Mouse (Mus musculus): Measurements from ENCODE around the gene Phf12. TPM values are rescaled to one million over a fixed set of nuclear protein-coding genes. Genes with fewer than 3 reads are reported as not detected.
A peak's percentile ranks its signal among the peaks of the same experiment; 100 is the strongest.
"Not testable (repeated sequence)": the region's sequence is repeated elsewhere in the genome, so short reads cannot be mapped to it uniquely, and the experiment has no call there.

Gene Phf12
- total RNA-seq, 1 experiment from 2014 or later: 52.2 TPM

GRCm38 (mm10) chr11:78031947-78032808 is 49.6 kb downstream of the Phf12 start, which contains the start of gene Dhrs13:
Gene Dhrs13 (plus strand): TSS chr11:78032280.
- peak; percentile 96 for DNase-seq

GRCm38 (mm10) chr11:78032809-78033195 is 50.2 kb downstream of the Phf12 start:
- DNase-seq: no peak

- DNase-seq: peak; percentile 55
Measured at GRCm38 (mm10) chr11:78033931-78034617, 51.5 kb downstream of the Phf12 start.

- DNase-seq: no peak
Measured at GRCm38 (mm10) chr11:78036791-78037190, 54.2 kb downstream of the Phf12 start.

GRCm38 (mm10) chr11:78037831-78038752 is 55.5 kb downstream of the Phf12 start, which contains the start of gene Flot2:
Gene Flot2 (plus strand): TSS chr11:78037931.
- peak; percentile 83 for DNase-seq

- DNase-seq: no peak
Measured at GRCm38 (mm10) chr11:78040878-78041277, 58.3 kb downstream of the Phf12 start.

GRCm38 (mm10) chr11:78042290-78042870 is 59.8 kb downstream of the Phf12 start:
- DNase-seq: not testable (repeated sequence)

GRCm38 (mm10) chr11:78044758-78045251 is 62.3 kb downstream of the Phf12 start:
- DNase-seq: peak; percentile 93

GRCm38 (mm10) chr11:78048637-78049036 is 66.1 kb downstream of the Phf12 start:
- DNase-seq: not testable (repeated sequence)

- no peak for DNase-seq
Measured at GRCm38 (mm10) chr11:78053078-78053477, 70.5 kb downstream of the Phf12 start.

GRCm38 (mm10) chr11:78056946-78057345 is 74.4 kb downstream of the Phf12 start:
- DNase-seq: no peak

- DNase-seq: peak; percentile 93
Measured at GRCm38 (mm10) chr11:78059833-78060757, 77.5 kb downstream of the Phf12 start.

- no peak for DNase-seq
Measured at GRCm38 (mm10) chr11:78062563-78062962, 80.0 kb downstream of the Phf12 start.

GRCm38 (mm10) chr11:78065906-78066305 is 83.4 kb downstream of the Phf12 start:
- DNase-seq: no peak

GRCm38 (mm10) chr11:78066641-78067040 is 84.1 kb downstream of the Phf12 start:
- DNase-seq: no peak

GRCm38 (mm10) chr11:78067566-78067965 is 85.0 kb downstream of the Phf12 start:
- no peak for DNase-seq

GRCm38 (mm10) chr11:78069130-78069529 is 86.6 kb downstream of the Phf12 start:
- no peak for DNase-seq

GRCm38 (mm10) chr11:78069646-78070045 is 87.1 kb downstream of the Phf12 start:
- DNase-seq: no peak

GRCm38 (mm10) chr11:78071938-78072337 is 89.4 kb downstream of the Phf12 start:
- no peak for DNase-seq

- no peak for DNase-seq
Measured at GRCm38 (mm10) chr11:78072425-78073130, 90.0 kb downstream of the Phf12 start.
